Mouse (Mus musculus): Measurements from ENCODE around the gene Ddc.

The Ddc gene

GRCm38 (mm10) chr11:11822181-11823095, 75.5 kb downstream of the Ddc start:
- DNase-seq (ENCODE audit: low spot score): no peak

GRCm38 (mm10) chr11:11821387-11821975, 76.5 kb downstream of the Ddc start:
- DNase-seq (ENCODE audit: low spot score): no peak

GRCm38 (mm10) chr11:11820737-11821136, 77.2 kb downstream of the Ddc start:
- no peak for DNase-seq (ENCODE audit: low spot score)

- no peak for DNase-seq (ENCODE audit: low spot score)
Observed at GRCm38 (mm10) chr11:11820251-11820650, 77.7 kb downstream of the Ddc start.

GRCm38 (mm10) chr11:11819206-11819605, 78.7 kb downstream of the Ddc start:
- no peak for DNase-seq (ENCODE audit: low spot score)

- DNase-seq (ENCODE audit: low spot score): no peak
Observed at GRCm38 (mm10) chr11:11818797-11819196, 79.1 kb downstream of the Ddc start.

GRCm38 (mm10) chr11:11815737-11816136, 82.2 kb downstream of the Ddc start:
- no peak for DNase-seq (ENCODE audit: low spot score)

GRCm38 (mm10) chr11:11811906-11812480, 86.0 kb downstream of the Ddc start:
- DNase-seq (ENCODE audit: low spot score): no peak

GRCm38 (mm10) chr11:11809404-11810175, 88.4 kb downstream of the Ddc start:
- DNase-seq (ENCODE audit: low spot score): no peak

- DNase-seq (ENCODE audit: low spot score): peak; percentile 94
Observed at GRCm38 (mm10) chr11:11808820-11809403, 89.0 kb downstream of the Ddc start, which contains the start of gene Fignl1. Fignl1 (minus strand) TSS chr11:11808962.

- no peak for DNase-seq (ENCODE audit: low spot score)
Observed at GRCm38 (mm10) chr11:11808035-11808819, 89.7 kb downstream of the Ddc start.

- DNase-seq (ENCODE audit: low spot score): no peak
Observed at GRCm38 (mm10) chr11:11805951-11806350, 92.0 kb downstream of the Ddc start.

GRCm38 (mm10) chr11:11804421-11804820, 93.5 kb downstream of the Ddc start:
- no peak for DNase-seq (ENCODE audit: low spot score)

- DNase-seq (ENCODE audit: low spot score): no peak
Observed at GRCm38 (mm10) chr11:11801067-11801466, 96.9 kb downstream of the Ddc start.

- no peak for DNase-seq (ENCODE audit: low spot score)
Observed at GRCm38 (mm10) chr11:11800304-11800703, 97.6 kb downstream of the Ddc start.

- no peak for DNase-seq (ENCODE audit: low spot score)
Observed at GRCm38 (mm10) chr11:11798690-11799089, 99.3 kb downstream of the Ddc start.

GRCm38 (mm10) chr11:11794626-11795025, 103.3 kb downstream of the Ddc start:
- DNase-seq (ENCODE audit: low spot score): no peak

GRCm38 (mm10) chr11:11788521-11788974, 109.4 kb downstream of the Ddc start:
- peak; percentile 53 for DNase-seq (ENCODE audit: low spot score)

GRCm38 (mm10) chr11:11785457-11785856, 112.5 kb downstream of the Ddc start:
- no peak for DNase-seq (ENCODE audit: low spot score)

GRCm38 (mm10) chr11:11781728-11782127, 116.2 kb downstream of the Ddc start:
- no peak for DNase-seq (ENCODE audit: low spot score)

GRCm38 (mm10) chr11:11778345-11778744, 119.6 kb downstream of the Ddc start:
- no peak for DNase-seq (ENCODE audit: low spot score)
